Mouse (Mus musculus): Measurements from ENCODE around the gene Sec14l2. TPM values are rescaled to one million over a fixed set of nuclear protein-coding genes. Genes with fewer than 3 reads are reported as not detected.

Gene Sec14l2
- polyA plus RNA-seq, 1 experiment from 2014 or later: 3.3 TPM

GRCm38 (mm10) chr11:4096054-4096984 is 26.9 kb downstream of the Sec14l2 start:
- peak overlapping the region; percentile 83 for H3K9ac ChIP-seq (ENCODE audit: low read length)
- H3K4me2 ChIP-seq (ENCODE audit: low read depth, low read length): peak overlapping the region; percentile 92
- peaks cover 8% of the 10 kb centered on the region for H3K36me3 ChIP-seq (ENCODE audit: control insufficient read depth, insufficient read depth, low read length)
- H3K27ac ChIP-seq (ENCODE audit: low read length): peak overlapping the region; percentile 93
- peak overlapping the region; percentile 62 for H3K4me3 ChIP-seq (ENCODE audit: low read length)
- no peaks in the 10 kb centered on the region for H3K9me3 ChIP-seq (ENCODE audit: control insufficient read depth, low read length)
- peaks cover 19% of the 10 kb centered on the region for H3K4me1 ChIP-seq (replicated peaks; ENCODE audit: control insufficient read depth, insufficient read depth, low read length)
- ATAC-seq (ENCODE audit: low read depth): peak; percentile 96
- WGBS: 2% methylated on average over 45 of the region's 45 CpGs
- H3K27me3 ChIP-seq (ENCODE audit: control insufficient read depth, insufficient read depth, low read depth, low read length): no peaks in the 10 kb centered on the region

- H3K27me3 ChIP-seq (ENCODE audit: control insufficient read depth, insufficient read depth, low read depth, low read length): no peaks in the 10 kb centered on the region
- peaks cover 19% of the 10 kb centered on the region for H3K4me1 ChIP-seq (replicated peaks; ENCODE audit: control insufficient read depth, insufficient read depth, low read length)
- H3K36me3 ChIP-seq (ENCODE audit: control insufficient read depth, insufficient read depth, low read length): peaks cover 12% of the 10 kb centered on the region
- peak within 1 kb of the TSS; percentile 81 for H3K4me2 ChIP-seq (ENCODE audit: low read depth, low read length)
- WGBS: 6% methylated on average over 32 of the region's 34 CpGs
- peak; percentile 26; the same call in 1 of the 2 replicates for ATAC-seq (ENCODE audit: low read depth)
- H3K27ac ChIP-seq (ENCODE audit: low read length): peak within 1 kb of the TSS; percentile 72
- H3K4me3 ChIP-seq (ENCODE audit: low read length): peak within 1 kb of the TSS; percentile 62
- H3K9me3 ChIP-seq (ENCODE audit: control insufficient read depth, low read length): no peaks in the 10 kb centered on the region
- peak within 1 kb of the TSS; percentile 74 for H3K9ac ChIP-seq (ENCODE audit: low read length)
Observed at GRCm38 (mm10) chr11:4095171-4096053, 27.8 kb downstream of the Sec14l2 start, which contains the start of gene Mtfp1. Gene Mtfp1 (minus strand): TSS chr11:4095445.

GRCm38 (mm10) chr11:4094378-4095170 is 28.6 kb downstream of the Sec14l2 start:
- Histone ChIP-seq H3K4me1 (replicated peaks; ENCODE audit: control insufficient read depth, insufficient read depth, low read length) (peaks cover 19% of the 10 kb centered on the region), H3K36me3 (ENCODE audit: control insufficient read depth, insufficient read depth, low read length) (peaks cover 12% of the 10 kb centered on the region), H3K4me2 (ENCODE audit: low read depth, low read length) (peak overlapping the region; percentile 81), H3K27ac (ENCODE audit: low read length) (peak overlapping the region; percentile 72), H3K27me3 (ENCODE audit: control insufficient read depth, insufficient read depth, low read depth, low read length) (no peaks in the 10 kb centered on the region), H3K4me3 (ENCODE audit: low read length) (peak overlapping the region; percentile 62), H3K9me3 (ENCODE audit: control insufficient read depth, low read length) (no peaks in the 10 kb centered on the region), H3K9ac (ENCODE audit: low read length) (peak overlapping the region; percentile 74)
- WGBS: 9% methylated on average over 22 of the region's 24 CpGs
- ATAC-seq (ENCODE audit: low read depth): no peak

GRCm38 (mm10) chr11:4093459-4094377 is 29.5 kb downstream of the Sec14l2 start:
- 77% methylated on average over 18 of the region's 18 CpGs for WGBS
- Histone ChIP-seq H3K4me3 (ENCODE audit: low read length) (0 out of 2 replicates have a peak overlapping the region, but pooled peaks have one; percentile 62), H3K9me3 (ENCODE audit: control insufficient read depth, low read length) (no peaks in the 10 kb centered on the region), H3K27me3 (ENCODE audit: control insufficient read depth, insufficient read depth, low read depth, low read length) (no peaks in the 10 kb centered on the region), H3K9ac (ENCODE audit: low read length) (no peak overlapping the region), H3K4me2 (ENCODE audit: low read depth, low read length) (peak overlapping the region; percentile 81; the same call in 1 of the 2 replicates), H3K36me3 (ENCODE audit: control insufficient read depth, insufficient read depth, low read length) (peaks cover 12% of the 10 kb centered on the region), H3K27ac (ENCODE audit: low read length) (no peak overlapping the region), H3K4me1 (replicated peaks; ENCODE audit: control insufficient read depth, insufficient read depth, low read length) (peaks cover 19% of the 10 kb centered on the region)
- ATAC-seq (ENCODE audit: low read depth): no peak

- H3K4me2 ChIP-seq (ENCODE audit: low read depth, low read length): no peak overlapping the region
- H3K4me3 ChIP-seq (ENCODE audit: low read length): no peak overlapping the region
- H3K36me3 ChIP-seq (ENCODE audit: control insufficient read depth, insufficient read depth, low read length): peaks cover 12% of the 10 kb centered on the region
- no peaks in the 10 kb centered on the region for H3K4me1 ChIP-seq (replicated peaks; ENCODE audit: control insufficient read depth, insufficient read depth, low read length)
- no peak overlapping the region for H3K9ac ChIP-seq (ENCODE audit: low read length)
- WGBS: 62% methylated on average over 2 of the region's 2 CpGs
- no peaks in the 10 kb centered on the region for H3K27me3 ChIP-seq (ENCODE audit: control insufficient read depth, insufficient read depth, low read depth, low read length)
- H3K9me3 ChIP-seq (ENCODE audit: control insufficient read depth, low read length): no peaks in the 10 kb centered on the region
- H3K27ac ChIP-seq (ENCODE audit: low read length): no peak overlapping the region
- ATAC-seq (ENCODE audit: low read depth): no peak
Observed at GRCm38 (mm10) chr11:4087267-4087666, 35.9 kb downstream of the Sec14l2 start.

- Histone ChIP-seq H3K9me3 (ENCODE audit: control insufficient read depth, low read length) (no peaks in the 10 kb centered on the region), H3K9ac (ENCODE audit: low read length) (no peak overlapping the region), H3K4me3 (ENCODE audit: low read length) (no peak overlapping the region), H3K36me3 (ENCODE audit: control insufficient read depth, insufficient read depth, low read length) (peaks cover 4% of the 10 kb centered on the region), H3K4me2 (ENCODE audit: low read depth, low read length) (no peak overlapping the region), H3K27ac (ENCODE audit: low read length) (no peak overlapping the region), H3K27me3 (ENCODE audit: control insufficient read depth, insufficient read depth, low read depth, low read length) (no peaks in the 10 kb centered on the region), H3K4me1 (replicated peaks; ENCODE audit: control insufficient read depth, insufficient read depth, low read length) (no peaks in the 10 kb centered on the region)
- 57% methylated on average over 1 of the region's 1 CpGs for WGBS
- ATAC-seq (ENCODE audit: low read depth): no peak
Observed at GRCm38 (mm10) chr11:4086246-4086645, 37.0 kb downstream of the Sec14l2 start.

- Histone ChIP-seq H3K4me1 (replicated peaks; ENCODE audit: control insufficient read depth, insufficient read depth, low read length) (no peaks in the 10 kb centered on the region), H3K27ac (ENCODE audit: low read length) (no peak overlapping the region), H3K9ac (ENCODE audit: low read length) (no peak overlapping the region), H3K36me3 (ENCODE audit: control insufficient read depth, insufficient read depth, low read length) (no peaks in the 10 kb centered on the region), H3K9me3 (ENCODE audit: control insufficient read depth, low read length) (no peaks in the 10 kb centered on the region), H3K4me3 (ENCODE audit: low read length) (no peak overlapping the region), H3K27me3 (ENCODE audit: control insufficient read depth, insufficient read depth, low read depth, low read length) (no peaks in the 10 kb centered on the region), H3K4me2 (ENCODE audit: low read depth, low read length) (no peak overlapping the region)
- 0 out of 2 replicates have a peak, but pooled peaks have one; percentile 20 for ATAC-seq (ENCODE audit: low read depth)
- WGBS: 29% methylated on average over 5 of the region's 5 CpGs
Observed at GRCm38 (mm10) chr11:4083316-4084078, 39.7 kb downstream of the Sec14l2 start.

Measured in lung, embryonic 16.5 days (tissue).